Mouse (Mus musculus) frontal cortex, adult (tissue): ENCODE results near the gene Hexdc.

Experiments
- ATAC-seq: cut with Nextera tagmentation; 2 replicates; pipeline ENCODE4 v1.9.2; 2017; ENCODE audit warnings: mild to moderate bottlenecking, moderate library complexity, mixed read lengths; ENCODE audit not compliant: low TSS enrichment

The Hexdc gene

DNA sequence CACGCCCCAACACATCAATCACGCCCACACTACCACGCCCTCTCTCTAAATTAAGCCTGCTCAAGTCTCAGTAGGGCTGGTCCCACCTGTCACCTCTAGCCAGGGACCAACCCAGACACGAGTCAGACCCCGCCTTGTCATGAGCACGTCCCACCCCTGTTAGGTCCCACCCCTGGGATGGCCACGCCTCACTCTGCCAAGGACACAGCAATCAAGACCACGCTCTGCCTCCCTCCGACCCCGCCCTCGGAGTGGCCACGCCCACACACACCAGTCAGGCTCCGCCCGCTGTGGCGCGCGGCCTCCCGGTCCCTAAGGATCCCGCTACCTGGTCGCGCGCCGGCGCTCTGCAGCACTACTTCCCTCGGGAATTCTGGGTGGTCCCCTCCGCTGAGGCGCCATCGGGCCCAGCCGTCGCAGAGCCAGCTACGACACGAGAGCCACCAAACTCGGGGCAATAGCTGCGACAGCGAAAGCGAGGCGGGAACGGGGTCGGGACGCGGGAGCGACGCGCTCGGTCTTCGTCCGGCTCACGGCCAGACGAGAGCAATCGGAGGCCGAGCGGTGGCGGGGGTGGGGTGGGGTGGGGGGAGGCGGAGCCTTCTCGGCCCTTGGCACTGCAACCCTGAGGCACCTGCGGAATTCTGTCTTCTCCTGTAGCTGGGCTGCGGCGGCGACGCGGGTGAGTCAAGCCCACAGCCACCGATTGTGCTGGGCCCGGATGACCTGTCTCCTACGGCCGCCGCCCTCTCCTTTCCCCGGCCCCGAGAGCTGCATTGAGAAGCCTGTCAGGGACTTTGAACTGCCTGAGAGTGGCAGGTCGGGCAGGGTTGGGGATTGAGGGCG lies at the start of gene Hexdc, which contains the start of gene Ogfod3:
Gene Hexdc (plus strand): TSS at position 273 of the 846 bp plus-strand sequence.
Gene Ogfod3 (minus strand): TSS at position 551 of the 846 bp plus-strand sequence.
- peak; percentile 96 for ATAC-seq

DNA sequence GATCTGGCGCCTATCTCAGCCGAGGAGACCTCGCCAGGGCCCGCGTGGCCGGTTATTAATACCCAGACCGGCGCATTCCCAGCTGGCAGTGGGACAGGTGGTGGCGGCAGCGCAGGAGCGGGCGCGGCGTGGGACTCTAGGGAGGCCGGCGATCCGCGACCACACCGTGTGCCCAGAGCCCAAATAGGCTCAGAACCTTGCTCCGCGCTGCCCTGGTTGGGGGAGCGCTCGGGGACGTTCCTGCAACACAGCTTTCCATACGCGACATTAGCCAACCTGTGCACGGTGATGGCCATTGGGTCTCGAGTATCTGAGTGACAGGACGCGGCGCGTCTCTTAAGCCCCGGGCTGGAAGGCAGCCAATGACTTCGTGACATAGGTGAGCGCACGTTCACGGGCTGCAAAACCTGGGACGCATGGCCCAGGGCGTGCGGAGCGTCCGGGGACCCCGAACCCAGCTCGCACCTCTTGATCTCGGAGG lies 47.8 kb upstream of the Hexdc start:
- ATAC-seq: no peak

DNA sequence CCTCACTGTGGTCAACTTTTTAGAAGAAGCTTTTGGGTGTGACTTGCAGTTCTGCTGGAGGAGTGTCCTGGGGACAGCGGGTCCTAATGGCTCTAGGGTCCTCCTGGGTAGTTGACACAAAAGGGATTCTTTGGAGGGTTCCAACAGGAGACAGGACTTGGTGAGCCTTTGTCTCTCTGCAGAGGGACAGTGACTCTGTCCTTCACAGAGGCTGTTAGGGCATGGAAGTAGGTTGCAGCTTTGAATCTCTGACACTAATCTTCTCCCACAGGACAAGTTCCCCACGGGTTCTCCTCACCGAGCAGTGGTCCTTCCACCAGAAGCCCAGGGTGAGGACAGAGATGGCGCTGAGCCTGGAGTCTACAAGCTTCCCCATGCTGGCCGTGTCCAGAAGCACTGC lies 44.3 kb upstream of the Hexdc start, which contains the start of gene Uts2r:
Gene Uts2r (plus strand): TSS at position 301 of the 400 bp plus-strand sequence.
- no peak for ATAC-seq

DNA sequence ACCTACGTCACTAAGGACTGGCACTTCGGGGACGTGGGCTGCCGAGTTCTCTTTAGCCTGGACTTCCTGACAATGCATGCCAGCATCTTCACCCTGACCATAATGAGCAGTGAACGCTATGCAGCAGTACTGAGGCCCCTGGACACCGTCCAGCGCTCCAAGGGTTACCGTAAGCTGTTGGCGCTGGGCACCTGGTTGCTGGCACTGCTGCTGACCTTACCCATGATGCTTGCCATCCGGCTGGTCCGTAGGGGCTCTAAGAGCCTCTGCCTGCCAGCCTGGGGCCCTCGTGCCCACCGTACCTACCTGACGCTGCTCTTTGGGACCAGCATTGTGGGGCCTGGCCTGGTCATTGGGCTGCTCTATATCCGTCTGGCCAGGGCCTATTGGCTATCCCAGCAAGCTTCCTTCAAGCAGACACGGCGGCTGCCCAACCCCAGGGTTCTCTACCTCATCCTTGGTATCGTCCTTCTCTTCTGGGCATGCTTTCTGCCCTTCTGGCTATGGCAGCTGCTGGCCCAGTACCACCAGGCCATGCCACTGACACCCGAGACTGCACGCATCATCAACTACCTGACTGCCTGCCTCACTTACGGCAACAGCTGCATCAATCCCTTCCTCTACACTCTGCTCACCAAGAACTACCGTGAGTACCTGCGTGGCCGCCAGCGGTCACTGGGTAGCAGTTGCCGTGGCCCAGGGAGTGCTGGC lies 43.4 kb upstream of the Hexdc start:
- no peak for ATAC-seq

DNA sequence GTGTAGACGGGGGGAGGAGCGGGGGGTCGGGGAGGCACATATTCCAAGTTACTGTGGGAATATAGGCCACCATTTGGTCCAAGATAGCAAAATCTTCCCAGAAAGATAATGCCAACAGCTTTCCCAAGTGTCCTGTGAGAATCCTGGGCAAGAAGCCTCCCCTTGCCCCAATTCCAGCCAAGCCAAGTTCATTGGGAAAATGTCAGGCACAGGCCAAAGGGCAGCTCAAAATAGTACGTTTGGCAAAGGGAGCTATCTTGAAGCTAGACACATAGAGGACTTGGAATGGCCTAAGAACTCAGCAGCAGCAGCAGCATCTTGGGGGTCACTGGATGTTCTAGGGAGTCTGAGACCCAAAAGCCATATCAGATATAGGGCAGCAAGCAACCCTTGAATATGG lies 40.5 kb upstream of the Hexdc start:
- no peak for ATAC-seq

DNA sequence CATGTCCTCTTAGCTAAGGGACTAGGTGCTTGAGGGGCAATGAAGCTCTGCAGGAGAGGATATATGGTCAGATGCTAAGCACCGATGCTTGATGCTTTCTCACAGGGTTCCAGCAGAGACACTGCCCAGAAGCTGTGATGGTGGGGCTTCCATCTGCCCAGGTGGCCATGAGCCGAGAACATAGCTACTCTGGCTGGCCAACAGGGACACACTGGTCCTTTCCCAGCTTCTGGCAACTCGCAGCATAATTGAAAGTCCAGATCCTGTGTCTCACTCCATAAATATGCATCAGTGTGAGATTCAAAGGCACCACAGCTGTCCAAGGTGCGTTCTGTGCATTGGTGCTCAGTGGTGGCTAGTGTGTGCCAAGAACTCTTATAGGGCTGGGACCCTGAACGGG lies 31.0 kb upstream of the Hexdc start:
- ATAC-seq: peak; percentile 32; the same call in 1 of the 2 replicates

DNA sequence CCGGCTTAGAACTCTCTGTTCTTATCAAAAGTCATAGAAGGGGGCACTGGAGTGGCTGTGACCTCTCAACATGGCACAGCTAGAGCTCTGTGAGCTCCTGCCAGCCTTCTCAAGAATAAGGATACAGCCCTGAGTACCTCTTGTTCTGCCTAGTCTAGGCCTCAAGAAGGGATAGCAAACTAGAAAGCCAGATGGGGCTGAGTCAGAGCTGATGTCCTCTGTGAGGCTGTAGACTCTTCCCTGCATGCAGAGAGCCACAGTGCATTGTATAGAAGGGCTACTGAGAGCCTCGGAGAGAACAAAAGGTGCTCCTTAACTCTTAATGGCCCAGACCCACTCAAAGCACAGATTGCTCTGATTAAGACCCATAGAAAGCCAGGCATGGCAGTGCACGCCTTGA lies 30.0 kb upstream of the Hexdc start:
- peak; percentile 62; the same call in 1 of the 2 replicates for ATAC-seq

DNA sequence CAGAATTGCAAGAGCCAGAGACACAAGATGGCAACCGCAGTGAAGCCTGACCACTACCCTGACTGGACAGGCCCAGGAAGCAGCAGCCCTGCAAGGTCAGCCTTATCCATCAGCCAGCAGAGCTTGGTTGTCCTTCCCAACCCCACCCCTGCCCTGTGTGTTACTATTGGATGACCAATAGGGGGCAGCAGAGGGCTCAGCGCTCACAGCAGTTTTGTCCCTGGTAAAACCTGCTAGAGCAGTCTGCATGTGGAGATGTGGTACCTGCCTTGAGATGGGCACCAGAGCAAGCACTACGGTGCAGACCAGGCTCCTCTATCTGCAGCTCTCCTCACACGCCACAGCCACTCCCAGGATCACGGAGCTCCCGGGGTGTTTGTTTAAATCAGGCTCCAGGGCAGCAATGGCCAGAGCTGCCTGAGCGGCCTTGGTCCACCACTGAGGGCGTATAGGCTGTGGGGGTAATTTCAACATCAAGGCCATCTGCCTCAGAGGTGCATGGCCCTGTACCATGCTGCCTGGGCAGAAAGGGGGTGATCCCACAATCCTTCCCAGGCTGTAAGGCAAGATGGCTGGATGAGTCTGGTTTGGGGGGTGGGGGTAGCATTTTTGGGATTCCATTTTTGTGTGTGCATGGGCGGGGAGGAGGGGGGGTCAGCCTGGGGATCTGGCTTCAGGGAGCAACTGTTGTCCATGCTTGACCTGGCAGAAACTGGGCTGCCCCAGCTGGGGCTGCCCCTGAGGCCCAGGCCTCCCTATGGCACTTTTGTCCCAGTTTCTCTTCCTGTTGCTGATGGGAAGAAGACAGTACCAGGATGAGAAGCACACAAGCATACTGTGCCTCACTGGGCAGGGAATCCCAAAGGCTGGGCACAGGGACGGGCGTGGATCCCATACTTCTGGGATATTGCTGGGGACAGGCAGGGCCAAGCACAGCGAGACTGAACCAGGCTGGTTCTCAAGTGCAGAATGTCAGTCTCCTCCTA lies 27.7 kb upstream of the Hexdc start:
- peak; percentile 64; the same call in 1 of the 2 replicates for ATAC-seq

DNA sequence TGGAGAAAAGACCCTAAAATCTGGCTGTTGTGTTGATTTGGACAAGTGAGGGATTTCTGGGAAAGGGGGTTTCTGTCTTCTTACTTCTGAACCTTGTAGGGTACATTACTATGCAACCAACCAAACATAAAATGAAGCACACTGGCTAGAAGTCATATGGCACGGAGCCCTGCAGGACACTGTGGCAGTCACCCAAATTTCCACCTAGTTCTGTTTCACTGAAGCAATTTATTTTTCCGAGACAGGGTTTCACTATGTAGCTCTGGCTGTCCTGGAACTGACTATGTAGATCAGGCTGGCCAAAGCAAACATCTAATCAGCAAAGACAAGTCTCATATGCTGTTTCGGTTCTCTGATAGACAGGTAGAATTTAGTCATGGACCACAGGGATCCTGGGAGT lies 14.6 kb upstream of the Hexdc start:
- ATAC-seq: no peak

DNA sequence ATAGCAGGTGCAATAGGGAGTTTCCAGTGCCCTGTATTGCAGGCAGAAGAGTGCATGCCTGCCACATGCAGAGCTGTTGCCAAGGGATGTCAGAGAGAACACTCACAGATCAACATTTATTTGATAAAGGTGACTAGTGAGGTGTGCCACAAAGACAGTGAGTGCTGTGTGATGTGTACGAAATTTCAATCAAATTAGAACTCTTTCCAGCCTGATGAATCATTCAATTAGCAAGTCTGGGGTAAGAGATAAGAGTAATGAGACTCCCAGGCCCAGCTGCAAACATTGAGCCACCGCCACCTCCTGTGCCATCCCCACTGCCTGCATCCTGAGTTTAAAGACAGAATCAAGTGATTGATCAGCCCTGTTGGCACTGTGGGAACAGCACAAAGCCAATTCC lies 11.5 kb upstream of the Hexdc start:
- ATAC-seq: no peak

DNA sequence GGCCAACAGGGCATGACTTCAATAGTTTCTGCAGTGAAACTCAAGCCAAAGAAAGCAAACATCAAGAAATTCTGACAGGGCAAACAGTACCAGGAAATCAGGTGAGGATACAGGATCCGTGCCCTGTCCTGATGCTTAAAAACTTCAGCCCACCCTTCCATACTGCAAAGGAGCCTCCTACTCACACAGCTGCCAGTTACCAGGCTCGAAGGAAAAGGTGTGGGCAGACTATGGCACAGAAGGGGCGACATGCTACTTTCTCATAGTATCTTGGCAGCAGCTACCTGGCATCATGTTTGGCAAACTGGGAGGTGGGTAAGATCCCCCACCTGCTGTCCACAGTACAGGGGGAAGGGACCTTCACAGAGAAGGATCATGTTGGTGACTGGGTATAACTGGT lies 10.8 kb upstream of the Hexdc start:
- ATAC-seq: peak; percentile 57; the same call in 1 of the 2 replicates

DNA sequence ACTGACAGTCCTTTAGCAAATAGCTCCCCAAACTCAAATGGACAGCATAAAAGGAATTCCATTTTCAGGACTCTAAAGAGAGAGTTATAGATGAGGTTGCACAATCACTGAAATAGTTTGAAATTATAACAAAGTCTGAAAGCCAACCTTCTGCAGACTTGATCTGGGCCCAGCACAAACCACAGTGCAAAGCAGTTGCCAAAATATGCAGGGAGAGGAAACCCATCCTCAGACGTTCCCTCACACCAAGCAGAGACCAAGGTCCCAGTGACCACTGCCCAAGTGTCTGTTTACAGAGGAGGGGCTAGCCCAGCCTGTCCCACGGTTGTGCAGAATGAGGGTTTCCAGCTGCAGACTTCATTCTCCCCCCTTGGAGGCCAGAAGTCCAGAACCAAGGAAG lies 5.6 kb upstream of the Hexdc start:
- ATAC-seq: no peak

DNA sequence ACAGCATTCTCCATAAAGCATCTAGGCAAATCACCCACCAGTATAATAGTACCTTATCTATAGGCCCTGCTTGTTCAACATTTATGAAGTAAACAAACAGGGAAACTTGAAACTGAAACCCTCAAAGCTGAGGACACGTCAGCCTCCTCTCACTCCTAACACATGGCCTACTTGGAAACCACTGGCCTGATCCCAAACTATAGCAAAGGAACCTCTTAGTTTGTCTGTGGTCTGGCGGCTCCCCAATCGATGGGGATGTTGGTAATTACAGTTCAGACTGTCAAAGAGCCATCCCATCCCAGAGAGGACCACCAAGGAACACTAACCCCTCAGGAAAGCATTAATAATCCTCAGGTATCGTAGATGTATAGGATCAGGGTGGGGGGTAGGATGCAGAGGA lies 4.4 kb upstream of the Hexdc start:
- ATAC-seq: no peak

DNA sequence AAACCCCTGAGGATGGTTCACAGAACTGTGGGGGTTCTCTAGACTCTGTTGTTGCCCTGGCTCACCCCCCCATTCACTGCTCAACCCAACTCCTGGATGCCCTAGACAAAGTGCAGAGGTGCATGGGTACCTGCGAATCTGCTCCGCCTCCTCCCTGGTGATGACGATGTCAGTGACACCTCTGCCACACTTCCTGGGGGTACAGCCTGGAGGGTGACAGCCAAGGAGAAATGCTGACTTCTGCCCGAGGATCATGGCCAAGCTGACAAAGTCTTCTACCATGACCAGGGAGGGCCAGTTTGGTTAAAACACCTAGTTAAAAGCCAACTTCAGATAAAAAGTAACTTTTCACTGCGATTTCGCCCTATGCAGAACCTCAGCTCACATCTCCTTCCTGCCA lies 3.5 kb upstream of the Hexdc start:
- no peak for ATAC-seq

DNA sequence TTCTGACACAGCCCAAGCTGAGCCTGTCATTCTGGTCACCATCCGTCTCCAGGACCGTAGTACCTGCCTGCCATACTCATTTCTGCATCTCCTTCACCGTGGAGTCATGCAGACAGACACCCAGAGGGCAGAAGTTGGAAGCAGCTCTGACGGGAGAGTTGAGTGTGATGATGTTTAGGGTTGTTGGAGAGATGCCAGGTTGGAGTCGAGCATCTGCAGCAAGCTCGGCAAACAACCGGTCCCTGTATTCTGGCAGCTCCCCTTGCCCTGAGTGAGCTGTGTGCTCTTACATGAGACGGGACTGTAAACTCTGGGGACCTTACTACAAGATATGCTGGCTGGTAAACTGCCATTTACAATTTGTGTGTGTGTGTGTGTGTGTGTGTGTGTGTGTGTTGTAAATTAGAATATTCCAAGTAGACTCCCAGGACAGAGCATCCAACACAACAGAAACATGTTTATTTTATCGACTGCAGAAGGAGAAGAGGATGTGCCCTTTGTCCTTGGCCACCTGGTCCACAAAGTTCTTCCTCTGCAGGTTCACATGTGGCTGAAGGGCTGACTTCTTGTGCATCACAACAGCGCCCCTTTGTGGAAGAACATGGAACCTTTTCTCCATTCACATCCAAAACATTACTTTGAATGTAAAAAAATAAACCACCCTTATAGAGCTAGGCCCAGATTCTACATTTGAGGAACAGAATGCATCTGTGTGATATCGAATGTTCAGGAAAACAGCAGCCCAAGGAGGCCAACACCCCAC lies 2.6 kb upstream of the Hexdc start:
- ATAC-seq: no peak

DNA sequence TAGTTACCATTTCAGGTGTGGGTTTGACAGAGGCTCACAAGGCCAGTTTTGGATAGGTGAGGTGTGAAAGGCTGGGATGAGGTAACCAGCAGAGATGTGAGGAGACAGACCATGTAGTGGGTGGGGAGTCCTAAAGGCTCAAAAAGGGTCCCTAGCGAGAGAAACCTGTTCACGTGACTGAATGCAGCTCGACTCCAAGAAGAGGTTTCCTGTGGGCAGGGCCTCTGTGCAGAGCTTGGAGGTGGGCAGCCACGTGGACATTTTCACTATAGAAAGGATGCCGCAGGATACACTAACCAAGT lies 423 bp upstream of the Hexdc start:
- no peak for ATAC-seq

DNA sequence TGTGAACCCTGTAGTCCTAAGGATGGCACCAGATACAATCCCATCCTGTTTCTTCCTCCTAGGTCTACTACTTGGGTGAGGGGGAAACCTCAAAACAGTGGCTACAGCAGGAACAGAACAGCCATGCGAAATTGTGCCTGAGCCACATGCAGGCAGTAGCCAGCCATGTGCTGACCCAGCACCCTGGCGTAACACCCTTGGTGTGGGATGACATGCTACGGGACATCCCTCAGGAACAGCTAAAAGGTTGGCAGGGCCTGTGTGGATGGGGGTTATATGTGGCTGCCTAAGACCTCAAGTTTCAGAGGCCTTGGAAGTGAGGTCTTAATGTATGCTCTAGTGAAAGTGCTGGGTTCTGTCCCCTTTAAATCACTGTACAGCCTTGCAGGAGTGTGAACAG lies 12.6 kb downstream of the Hexdc start:
- no peak for ATAC-seq

DNA sequence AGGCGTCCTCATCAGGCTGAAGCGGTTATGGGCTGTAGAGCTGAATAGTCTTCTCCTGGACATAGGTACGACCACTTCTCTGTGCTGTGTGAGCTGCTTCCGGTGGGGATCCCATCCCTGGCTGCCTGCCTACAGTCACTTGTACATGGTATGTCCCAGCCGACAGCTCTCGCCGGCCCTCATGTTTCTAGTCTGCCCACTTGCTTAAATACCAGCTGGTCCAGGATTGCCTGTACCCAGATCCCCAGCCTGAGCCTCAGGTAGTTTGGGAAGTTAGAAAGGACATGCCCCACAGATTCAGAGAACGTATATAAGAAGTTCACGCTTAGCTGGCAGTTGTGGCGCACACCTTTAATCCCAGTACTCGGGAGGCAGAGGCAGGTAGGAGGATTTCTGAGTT lies 15.5 kb downstream of the Hexdc start:
- no peak for ATAC-seq

DNA sequence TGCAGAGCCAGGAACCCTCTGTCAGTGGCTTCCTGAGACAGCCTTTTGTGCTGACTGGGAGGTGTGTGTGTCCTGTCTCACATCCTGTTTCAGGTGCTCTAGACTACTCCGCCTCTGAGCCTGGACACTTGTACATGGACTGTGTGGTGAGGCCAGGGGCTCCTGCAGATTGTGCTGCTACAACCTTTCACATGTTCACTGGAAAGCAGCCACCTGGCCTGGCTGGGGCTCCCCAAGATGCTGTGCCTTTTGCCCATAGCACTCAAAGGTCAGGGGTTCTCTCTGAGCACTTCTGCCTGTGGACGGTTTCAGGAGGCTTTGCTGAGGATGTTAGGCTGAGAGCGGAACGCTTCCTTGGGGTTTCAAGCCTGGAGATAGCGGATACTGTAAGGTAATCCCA lies 16.5 kb downstream of the Hexdc start:
- no peak for ATAC-seq

DNA sequence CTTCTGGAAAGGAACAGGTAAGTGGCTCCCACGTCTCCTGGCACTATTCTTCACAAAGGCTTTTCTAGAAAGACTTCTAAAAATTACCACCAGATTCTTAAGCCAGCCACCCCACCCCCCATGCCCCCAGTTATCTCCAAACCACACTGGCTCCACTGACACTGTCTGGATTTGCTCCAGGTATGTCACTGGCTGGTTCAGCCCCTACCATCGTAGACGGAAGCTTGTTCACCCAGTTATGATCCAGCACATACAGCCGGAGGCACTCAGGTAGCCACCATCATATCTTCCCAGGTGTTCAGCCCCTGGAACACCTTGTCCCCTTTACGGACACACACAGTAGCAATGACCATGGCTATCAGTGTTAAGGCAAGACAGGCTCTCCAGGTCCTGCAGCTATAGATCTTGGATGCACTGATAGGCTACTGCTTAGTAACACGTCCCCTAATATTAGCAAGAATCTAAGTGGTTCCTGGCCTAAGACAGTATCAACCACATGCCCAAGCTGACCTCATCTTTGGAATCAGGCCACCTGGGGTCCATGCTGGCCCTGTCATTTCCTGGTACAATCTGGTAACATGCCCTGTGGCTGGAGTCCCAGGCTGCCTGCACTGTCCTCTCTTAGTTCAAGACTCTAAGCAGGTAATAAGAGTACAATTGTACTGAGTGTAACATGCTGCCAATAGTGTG lies 17.2 kb downstream of the Hexdc start:
- no peak for ATAC-seq
